Mouse (Mus musculus): ENCODE measurements around the gene Cth.

Gene Cth

DNA sequence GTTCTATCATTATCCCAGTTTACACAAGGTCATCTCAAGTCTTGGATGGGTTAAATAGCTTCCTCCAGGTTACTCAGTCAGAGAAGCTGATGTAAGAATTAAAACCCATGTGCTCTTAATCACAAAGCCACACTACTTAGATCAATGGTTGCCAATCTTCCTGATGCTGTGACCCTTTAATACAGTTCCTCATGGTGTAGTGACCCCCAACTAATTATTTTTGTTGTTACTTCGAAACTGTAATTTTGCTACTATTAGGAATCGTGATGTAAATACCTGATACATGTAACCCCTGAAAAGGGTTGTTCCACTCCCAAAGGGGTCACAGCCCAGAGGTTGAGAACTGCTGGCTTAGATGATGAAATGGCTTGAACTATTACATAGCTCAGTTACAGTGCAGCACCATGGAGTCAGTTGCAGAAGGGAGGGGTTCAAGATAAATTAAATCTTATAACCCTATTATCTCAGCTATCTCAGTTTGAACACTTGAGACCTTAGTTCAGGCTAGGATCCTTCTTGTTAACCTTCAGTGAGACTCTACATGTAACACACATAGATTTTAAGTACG is 1.5 kb downstream of the Cth start:
- in situ Hi-C loops (cut with MboI; ENCODE audit: low pct_unique_long_range_greater_than_20kb in 1 of 2, low sequenced_read_pairs in 2 of 2, unreplicated experiment in 1 of 2): no loop called here

- in situ Hi-C loops (cut with MboI; ENCODE audit: low pct_unique_long_range_greater_than_20kb in 1 of 2, low sequenced_read_pairs in 2 of 2, unreplicated experiment in 1 of 2): no loop called here
These were observed 3.5 kb downstream of the Cth start for GRCm38 (mm10) chr3:157921376-157921775.

DNA sequence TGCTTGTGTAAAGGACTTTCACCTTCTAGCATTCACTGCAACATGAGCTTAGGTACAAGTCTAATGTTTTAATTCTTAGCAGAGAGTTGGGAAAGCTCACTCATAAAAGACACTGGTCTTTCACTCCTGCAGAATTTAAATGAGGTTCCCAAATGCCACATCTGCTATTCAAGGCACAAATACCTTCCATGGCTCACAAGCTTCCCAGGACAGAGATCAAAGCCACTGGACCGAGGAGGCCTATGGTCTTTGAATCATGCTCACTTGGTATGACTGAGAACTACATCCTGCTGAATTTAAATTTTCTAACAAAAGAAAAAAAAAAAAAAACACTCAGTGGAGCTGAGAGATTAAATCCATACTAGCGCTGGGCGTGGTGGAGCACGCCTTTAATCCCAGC is 8.5 kb downstream of the Cth start:
- in situ Hi-C loops (cut with MboI; ENCODE audit: low pct_unique_long_range_greater_than_20kb in 1 of 2, low sequenced_read_pairs in 2 of 2, unreplicated experiment in 1 of 2): no loop called here

DNA sequence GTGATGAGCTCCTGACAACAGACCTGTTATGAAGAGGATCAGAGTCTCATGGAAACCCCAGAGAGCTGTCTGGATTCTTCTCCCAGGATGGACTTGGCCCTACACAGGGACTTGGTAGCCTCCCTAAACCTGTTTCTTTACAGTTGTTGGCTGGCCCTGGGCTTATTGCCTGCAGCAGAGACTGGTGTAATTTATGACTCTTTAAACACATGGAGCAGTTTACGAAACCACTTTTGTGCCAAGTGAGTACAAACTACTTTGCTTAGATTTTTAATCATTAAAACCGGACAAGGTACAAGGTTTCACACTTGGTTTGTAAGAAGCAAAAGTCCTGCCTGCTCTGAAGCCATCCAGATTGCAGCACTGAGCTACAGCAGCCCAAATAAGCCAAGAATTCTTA is 12.7 kb downstream of the Cth start:
- in situ Hi-C loops (cut with MboI; ENCODE audit: low pct_unique_long_range_greater_than_20kb in 1 of 2, low sequenced_read_pairs in 2 of 2, unreplicated experiment in 1 of 2): no loop called here

DNA sequence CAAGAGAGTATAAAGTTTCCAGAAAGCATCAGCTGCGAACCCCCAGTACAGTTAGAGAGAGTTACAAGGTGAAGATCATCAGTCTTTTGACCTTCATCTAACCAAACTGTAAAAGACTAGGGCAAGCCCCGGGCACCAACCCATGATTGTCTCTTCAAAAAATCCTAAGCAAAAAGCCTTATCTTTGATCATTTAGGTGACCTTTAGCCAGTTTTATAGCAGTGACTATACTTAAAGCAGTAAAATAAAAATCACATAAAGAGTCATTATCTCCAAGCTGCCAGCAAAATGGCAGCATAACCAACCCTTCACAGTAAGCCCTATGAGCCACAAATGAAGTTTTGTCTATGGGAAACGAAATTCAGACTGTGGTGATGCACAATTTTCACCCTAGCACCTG is 14.6 kb downstream of the Cth start:
- in situ Hi-C loops (cut with MboI; ENCODE audit: low pct_unique_long_range_greater_than_20kb in 1 of 2, low sequenced_read_pairs in 2 of 2, unreplicated experiment in 1 of 2): no loop called here

- in situ Hi-C loops (cut with MboI; ENCODE audit: low pct_unique_long_range_greater_than_20kb in 1 of 2, low sequenced_read_pairs in 2 of 2, unreplicated experiment in 1 of 2): loop anchor here in 1 of 2 experiments (5.0 kb wide), 1 partner anchor 114 kb away; no protein-coding TSS in a partner anchor
These were observed 16.7 kb downstream of the Cth start for GRCm38 (mm10) chr3:157908166-157908565.

DNA sequence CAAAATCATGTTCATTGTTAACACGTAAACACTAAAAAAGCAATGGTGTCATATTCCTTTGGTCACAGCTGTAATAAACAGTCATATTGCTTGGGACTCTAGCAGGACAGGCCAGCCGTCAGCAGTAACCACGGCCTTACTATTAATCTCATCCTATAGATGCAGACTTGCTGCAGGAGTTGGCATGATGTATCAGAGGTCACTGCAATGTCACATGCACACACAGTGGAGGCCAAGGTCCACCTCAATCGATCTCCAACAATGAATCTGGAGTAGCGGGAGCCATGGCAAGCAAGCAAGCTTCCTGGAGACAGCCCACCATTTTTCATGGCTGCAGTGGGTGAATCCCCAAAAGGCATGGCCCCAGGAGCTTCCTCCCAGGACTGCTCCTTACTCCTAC is 23.2 kb downstream of the Cth start:
- in situ Hi-C loops (cut with MboI; ENCODE audit: low pct_unique_long_range_greater_than_20kb in 1 of 2, low sequenced_read_pairs in 2 of 2, unreplicated experiment in 1 of 2): no loop called here

- in situ Hi-C loops (cut with MboI; ENCODE audit: low pct_unique_long_range_greater_than_20kb in 1 of 2, low sequenced_read_pairs in 2 of 2, unreplicated experiment in 1 of 2): loop anchor here (5.0 to 25.0 kb wide), 2 partner anchors 122 to 338 kb away; partner anchors contain the start of gene Ptger3 (in 1 of the 2)
These were observed 24.9 kb downstream of the Cth start for GRCm38 (mm10) chr3:157899986-157900385.

DNA sequence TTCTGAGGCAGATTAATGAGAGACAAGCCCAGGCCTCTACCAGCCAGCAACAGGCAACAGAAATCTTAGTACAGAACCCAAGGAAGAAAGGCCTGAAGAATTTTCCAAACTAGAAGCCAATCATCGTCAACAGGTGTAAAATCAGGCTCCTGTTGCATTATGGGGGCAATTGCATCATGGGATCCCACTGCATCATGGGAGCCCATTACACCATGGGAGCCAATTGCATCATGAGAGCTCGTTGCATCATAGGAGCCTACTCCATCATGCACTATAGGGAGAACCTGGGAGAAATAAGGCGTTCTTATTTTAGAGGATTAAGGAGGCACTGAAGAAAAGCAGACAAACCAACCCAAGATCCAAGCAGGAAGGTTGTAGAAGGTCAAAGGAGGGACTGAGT is 27.2 kb downstream of the Cth start:
- in situ Hi-C loops (cut with MboI; ENCODE audit: low pct_unique_long_range_greater_than_20kb in 1 of 2, low sequenced_read_pairs in 2 of 2, unreplicated experiment in 1 of 2): loop anchor here (5.0 to 25.0 kb wide), 2 partner anchors 125 to 335 kb away; partner anchors contain the start of gene Ptger3 (in 1 of the 2)

- in situ Hi-C loops (cut with MboI; ENCODE audit: low pct_unique_long_range_greater_than_20kb in 1 of 2, low sequenced_read_pairs in 2 of 2, unreplicated experiment in 1 of 2): loop anchor here in 1 of 2 experiments (25.0 kb wide), 1 partner anchor 330 kb away; the partner anchor contains the start of gene Ptger3
These were observed 33.1 kb downstream of the Cth start for GRCm38 (mm10) chr3:157891819-157892218.

DNA sequence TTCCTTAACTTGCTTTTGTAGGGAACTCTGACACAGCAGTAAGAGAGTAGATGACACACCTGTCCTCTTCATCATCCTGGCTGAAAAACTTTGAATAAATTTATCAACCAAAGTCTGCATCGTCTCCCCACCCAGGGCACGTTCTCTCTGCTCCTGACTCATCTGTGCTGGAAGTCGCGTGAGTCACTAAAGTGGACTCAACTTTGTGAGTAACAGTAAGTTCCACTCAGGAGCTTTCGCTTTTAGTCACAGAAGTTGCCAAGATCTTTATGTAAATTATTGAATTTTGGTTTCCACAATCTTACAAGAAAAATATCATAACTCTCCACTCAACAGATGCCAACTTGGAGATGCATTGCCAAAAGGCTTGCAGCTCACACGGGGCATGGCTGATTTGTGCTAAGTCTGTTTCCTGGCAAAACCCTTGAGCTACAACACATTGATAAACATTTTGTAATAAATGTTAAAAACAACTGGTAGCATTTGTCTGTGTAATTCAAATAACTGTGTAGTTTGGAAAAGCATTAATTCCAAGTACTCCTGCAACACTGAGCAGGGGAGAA is 40.7 kb downstream of the Cth start:
- in situ Hi-C loops (cut with MboI; ENCODE audit: low pct_unique_long_range_greater_than_20kb in 1 of 2, low sequenced_read_pairs in 2 of 2, unreplicated experiment in 1 of 2): loop anchor here in 1 of 2 experiments (25.0 kb wide), 1 partner anchor 322 kb away; the partner anchor contains the start of gene Ptger3

- in situ Hi-C loops (cut with MboI; ENCODE audit: low pct_unique_long_range_greater_than_20kb in 1 of 2, low sequenced_read_pairs in 2 of 2, unreplicated experiment in 1 of 2): loop anchor here in 1 of 2 experiments (25.0 kb wide), 1 partner anchor 321 kb away; the partner anchor contains the start of gene Ptger3
These were observed 41.8 kb downstream of the Cth start for GRCm38 (mm10) chr3:157883085-157883484.

GRCm38 (mm10) chr3:157881992-157882391 is 42.9 kb downstream of the Cth start:
- in situ Hi-C loops (cut with MboI; ENCODE audit: low pct_unique_long_range_greater_than_20kb in 1 of 2, low sequenced_read_pairs in 2 of 2, unreplicated experiment in 1 of 2): loop anchor here in 1 of 2 experiments (25.0 kb wide), 1 partner anchor 320 kb away; the partner anchor contains the start of gene Ptger3

- in situ Hi-C loops (cut with MboI; ENCODE audit: low pct_unique_long_range_greater_than_20kb in 1 of 2, low sequenced_read_pairs in 2 of 2, unreplicated experiment in 1 of 2): loop anchor here in 1 of 2 experiments (25.0 kb wide), 1 partner anchor 319 kb away; the partner anchor contains the start of gene Ptger3
These were observed 43.9 kb downstream of the Cth start for GRCm38 (mm10) chr3:157880983-157881382.

- in situ Hi-C loops (cut with MboI; ENCODE audit: low pct_unique_long_range_greater_than_20kb in 1 of 2, low sequenced_read_pairs in 2 of 2, unreplicated experiment in 1 of 2): loop anchor here in 1 of 2 experiments (25.0 kb wide), 1 partner anchor 316 kb away; the partner anchor contains the start of gene Ptger3
These were observed 47.0 kb downstream of the Cth start for GRCm38 (mm10) chr3:157877847-157878246.

GRCm38 (mm10) chr3:157876439-157877156 is 48.3 kb downstream of the Cth start:
- in situ Hi-C loops (cut with MboI; ENCODE audit: low pct_unique_long_range_greater_than_20kb in 1 of 2, low sequenced_read_pairs in 2 of 2, unreplicated experiment in 1 of 2): loop anchor here in 1 of 2 experiments (25.0 kb wide), 1 partner anchor 314 kb away; the partner anchor contains the start of gene Ptger3

GRCm38 (mm10) chr3:157872897-157873296 is 52.0 kb downstream of the Cth start:
- in situ Hi-C loops (cut with MboI; ENCODE audit: low pct_unique_long_range_greater_than_20kb in 1 of 2, low sequenced_read_pairs in 2 of 2, unreplicated experiment in 1 of 2): no loop called here

GRCm38 (mm10) chr3:157867836-157868235 is 57.0 kb downstream of the Cth start:
- in situ Hi-C loops (cut with MboI; ENCODE audit: low pct_unique_long_range_greater_than_20kb in 1 of 2, low sequenced_read_pairs in 2 of 2, unreplicated experiment in 1 of 2): no loop called here

DNA sequence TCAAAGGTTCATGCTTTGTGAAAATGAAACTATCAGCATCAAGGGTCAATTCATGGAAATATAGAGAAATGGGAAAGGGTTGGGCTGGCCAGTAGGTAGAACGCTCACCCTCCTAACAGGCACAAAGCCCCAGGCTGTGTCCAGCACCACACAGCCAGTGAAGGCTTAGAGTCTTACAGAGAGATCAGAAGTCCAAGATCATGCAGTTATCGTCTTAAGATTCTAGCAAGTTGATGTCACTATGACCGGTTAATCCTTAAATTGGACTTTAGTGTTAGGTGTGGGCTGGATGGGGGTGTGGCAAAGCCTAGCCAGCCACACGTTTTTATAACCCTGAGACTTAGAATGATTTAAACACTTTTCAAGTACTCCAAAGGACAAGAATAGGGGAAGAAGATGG is 58.6 kb downstream of the Cth start:
- in situ Hi-C loops (cut with MboI; ENCODE audit: low pct_unique_long_range_greater_than_20kb in 1 of 2, low sequenced_read_pairs in 2 of 2, unreplicated experiment in 1 of 2): no loop called here
